Mouse (Mus musculus) olfactory bulb, adult 2 months (tissue): ENCODE results near the gene Slc35g1.

Experiments
- CTCF ChIP-seq: fragments of 200-500 bp; IDR thresholded peaks from 2 replicates; pipeline ENCODE4 v1.5.1; 2012; ENCODE audit warnings: low read depth, mild to moderate bottlenecking, low read length, moderate library complexity; ENCODE audit not compliant: insufficient read depth
- POLR2A ChIP-seq: fragments of 200-500 bp; IDR thresholded peaks from 2 replicates; pipeline ENCODE4 v1.6.1; 2012; ENCODE audit warnings: mild to moderate bottlenecking, low read depth, low read length, moderate library complexity; ENCODE audit not compliant: insufficient read depth

GRCm38 (mm10) chr19:38364939-38365614 is 30.7 kb upstream of the Slc35g1 start:
- TF ChIP-seq POLR2A = no peak
- no peak for TF ChIP-seq CTCF
